Mouse (Mus musculus): ENCODE results near the gene Tnip1.
A peak's percentile ranks its signal among the peaks of the same experiment; 100 is the strongest.

Gene Tnip1

DNA sequence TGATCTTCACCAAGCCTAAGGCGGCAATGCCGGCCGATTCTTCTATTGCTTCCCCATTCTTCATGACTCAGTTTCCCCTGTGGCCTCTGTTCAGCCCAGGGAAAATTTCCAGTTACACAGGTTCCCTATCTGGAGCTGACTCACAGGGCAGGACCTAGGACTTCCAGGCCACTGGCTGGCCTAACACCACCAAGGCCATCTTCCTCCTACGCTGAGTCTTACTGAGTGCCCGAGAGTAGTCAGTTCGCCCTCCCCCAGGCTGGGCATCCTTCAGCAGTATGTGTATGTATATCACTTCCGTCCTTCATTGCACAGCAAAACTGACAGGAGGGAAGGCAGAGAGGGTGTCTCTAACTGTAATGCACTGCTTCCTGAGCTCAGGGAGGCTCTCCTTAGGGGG is 28.5 kb downstream of the Tnip1 start:
- DNase-seq (ENCODE audit: low spot score in 2 of 2) = no peak

DNA sequence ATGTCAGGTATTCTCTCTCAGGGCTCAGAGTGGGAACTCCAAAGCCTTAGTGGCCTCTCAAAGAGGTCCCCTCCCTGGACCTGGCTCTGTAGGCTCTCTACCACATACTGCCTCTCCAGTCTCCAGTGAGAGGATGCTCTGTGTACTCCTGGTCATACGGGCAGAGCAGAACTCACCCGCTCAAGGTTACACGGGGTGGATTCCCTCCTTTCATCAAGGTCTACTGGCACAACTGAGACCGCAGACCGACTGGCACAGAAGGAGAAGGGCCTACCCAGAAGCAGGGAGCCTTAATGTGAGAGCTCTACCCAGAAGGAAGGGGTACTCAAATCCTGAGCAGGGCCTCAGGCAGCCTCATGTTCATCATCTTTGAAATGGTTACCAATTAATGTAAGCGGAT is 30.2 kb downstream of the Tnip1 start:
- no peak for DNase-seq (ENCODE audit: low spot score in 2 of 2)

DNA sequence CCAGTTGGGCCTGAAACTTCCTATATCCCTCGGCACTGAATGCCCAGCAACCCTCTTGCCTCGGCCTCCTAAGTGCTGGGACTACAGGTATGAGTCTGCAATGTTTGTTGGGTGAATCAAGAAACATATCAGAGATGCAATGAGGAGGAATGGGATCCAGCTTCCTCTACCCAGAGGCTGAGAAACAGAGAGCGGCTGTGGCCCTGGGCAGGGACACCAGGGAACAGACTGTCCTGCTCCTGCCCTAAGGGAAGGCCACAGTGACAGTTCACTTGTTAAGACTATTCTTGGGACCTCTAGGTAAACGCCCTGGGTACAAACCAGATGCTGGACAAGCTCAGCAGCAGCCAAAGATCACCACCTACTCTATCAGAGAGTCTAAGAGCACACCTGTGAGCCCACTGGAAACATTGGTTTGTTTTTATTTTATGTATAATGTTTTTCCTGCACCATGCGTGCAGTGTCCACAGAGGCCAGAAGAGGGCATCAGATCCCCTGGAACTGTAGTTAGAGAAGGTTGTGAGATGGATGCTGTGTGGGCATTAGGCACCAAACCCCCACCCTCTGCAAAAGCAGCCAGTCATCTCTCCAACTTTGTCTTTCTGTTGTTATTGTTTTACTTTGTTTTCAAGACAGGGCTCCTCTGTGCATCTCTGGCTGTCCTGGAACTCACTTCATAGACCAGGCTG is 31.2 kb downstream of the Tnip1 start:
- DNase-seq (ENCODE audit: low spot score in 2 of 2) = peak in 1 of 2 experiments; percentile 49

DNA sequence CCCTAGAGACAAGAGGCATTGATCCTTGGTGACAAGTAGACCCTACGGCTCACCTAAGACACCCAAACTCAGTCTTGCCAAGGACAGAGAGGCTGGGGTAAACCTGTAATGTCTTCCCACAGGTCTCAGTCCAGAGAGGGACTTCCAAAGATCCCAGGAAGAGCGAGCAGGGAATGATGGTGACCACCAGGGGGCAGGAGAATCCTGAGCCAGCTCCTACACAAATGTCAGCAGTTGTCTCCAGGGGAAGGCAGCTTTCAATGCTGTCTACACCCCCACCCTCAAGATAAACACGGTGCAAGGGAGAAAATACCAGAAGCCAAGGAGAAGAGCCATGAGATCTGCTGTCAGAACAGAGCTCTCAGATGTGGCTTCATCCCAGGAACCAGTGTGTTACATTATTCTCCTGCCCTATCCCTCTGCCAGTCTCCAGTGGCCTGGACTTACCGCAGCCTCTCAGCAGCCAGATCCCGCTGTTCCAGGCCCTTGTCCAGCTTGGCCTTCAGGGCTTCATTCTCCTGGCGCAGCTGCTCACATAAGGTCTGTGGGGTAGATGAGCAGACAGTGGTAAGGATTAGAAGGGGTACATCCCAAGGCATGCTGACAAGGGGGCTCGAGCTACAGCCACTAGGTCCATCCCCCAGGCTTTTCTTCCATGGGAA is 32.3 kb downstream of the Tnip1 start:
- no peak for DNase-seq (ENCODE audit: low spot score in 2 of 2)

DNA sequence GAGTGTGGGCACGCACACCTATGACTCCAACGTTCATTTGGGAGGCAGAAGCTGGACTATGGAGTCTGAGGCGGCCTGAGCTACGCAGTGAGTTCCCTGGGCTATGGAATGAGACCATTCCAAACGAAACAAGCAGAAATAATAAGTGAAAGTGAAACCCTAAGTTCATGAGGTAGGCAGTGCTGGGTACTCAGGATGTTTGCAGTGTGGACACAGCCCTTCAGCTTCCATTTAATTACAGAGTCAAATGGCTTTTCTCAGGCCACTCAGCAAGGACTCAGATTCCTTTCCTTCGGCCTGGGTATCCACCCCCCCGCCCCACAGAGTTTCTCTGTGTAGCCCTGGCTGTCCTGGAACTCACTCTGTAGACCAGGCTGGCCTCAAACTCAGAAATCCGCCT is 33.0 kb downstream of the Tnip1 start:
- DNase-seq (ENCODE audit: low spot score in 2 of 2) = no peak

DNA sequence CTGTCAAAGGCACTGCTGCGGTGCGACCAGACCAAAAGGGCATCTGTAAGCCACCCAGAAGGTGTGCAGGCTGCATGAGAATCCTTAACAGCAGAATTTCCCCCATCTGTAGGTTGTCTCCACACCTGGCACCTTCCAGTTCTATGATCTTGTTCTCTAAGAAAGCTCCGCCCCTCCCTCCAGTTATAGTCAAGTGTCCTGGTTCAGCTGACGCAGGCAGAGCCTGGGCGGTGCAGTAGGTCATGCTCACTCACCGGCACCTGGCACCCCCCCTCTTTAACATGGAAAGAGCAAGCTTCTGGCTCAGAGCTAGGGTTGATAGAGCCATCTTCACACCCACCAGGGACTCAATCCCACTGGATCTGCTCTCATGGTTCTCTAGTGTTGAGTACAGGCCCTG is 33.4 kb downstream of the Tnip1 start:
- no peak for DNase-seq (ENCODE audit: low spot score in 2 of 2)

DNA sequence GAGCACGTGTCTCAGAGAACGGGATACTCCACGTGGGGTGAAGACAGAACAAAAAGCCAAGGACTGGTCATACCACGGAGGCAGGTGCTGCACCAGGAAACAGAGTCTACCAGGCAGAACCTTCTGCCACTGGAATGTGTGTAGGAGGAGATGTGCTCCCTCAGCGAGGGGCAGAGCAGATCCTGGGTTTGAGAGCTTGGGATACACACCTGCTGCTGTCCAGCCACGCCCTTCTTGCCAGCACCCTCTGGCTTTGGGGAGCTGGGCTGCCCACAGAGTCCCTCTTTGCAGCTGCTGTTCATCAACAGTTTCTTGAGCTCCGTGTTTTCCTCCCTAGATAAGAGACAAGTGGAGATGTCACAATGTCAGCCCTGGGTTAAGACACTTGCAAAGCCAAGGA is 33.8 kb downstream of the Tnip1 start:
- no peak for DNase-seq (ENCODE audit: low spot score in 2 of 2)

DNA sequence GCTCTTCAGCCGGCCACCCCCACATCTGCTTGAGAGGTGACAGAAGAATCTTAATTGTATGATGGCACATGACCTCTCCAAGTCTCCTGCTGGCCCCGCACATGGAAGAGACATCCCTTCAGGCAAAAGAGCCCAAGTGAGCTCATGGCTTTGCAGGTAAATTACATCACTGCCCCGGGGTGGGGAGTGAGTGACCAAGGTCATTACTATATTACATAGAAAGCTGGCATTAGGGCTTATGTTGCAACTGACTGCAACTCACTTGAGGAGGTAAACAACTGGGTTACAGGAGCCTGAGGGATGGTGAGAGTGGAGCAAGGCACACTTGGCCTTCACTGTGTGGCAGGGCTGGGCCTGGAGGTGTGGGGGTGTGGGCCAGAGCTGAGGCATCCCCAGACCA is 34.5 kb downstream of the Tnip1 start:
- DNase-seq (ENCODE audit: low spot score in 2 of 2) = no peak

DNA sequence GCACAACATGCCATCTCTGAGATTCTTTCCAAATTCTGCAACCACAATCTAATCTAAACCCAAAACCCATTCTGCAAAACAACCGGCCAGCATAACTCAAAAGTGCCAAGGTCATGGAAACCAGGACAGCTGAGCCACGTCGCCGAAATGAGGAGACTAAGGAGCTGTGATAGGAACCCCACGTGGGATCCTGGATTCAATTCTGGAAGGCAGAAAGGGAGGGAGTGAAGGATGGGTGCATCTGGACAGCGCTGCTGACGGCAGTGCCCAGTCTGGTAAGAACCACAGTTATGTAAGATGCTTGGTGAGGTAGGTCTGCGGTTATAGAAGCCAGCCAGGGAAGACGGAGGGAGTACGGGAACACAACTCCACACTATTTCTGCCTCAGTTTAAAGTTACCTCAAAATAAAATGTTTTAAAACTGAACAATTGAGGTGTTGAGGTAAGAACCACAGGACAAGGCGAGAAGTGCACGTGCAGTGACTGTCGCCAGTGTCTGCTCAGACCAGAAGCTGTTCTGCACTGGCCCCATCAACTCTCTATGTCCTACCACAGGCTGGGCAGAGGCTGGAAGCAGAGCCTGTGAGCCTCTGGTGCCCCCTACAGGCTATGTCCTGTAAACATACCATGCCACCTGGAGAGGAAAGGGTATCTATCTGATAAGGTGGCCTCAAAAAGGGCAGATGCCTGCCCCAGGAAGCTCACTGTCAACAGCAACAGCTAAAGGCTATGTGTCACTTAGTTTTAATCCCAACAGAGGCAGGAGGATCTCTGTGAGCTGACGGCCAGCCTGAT is 35.2 kb downstream of the Tnip1 start:
- peak in 1 of 2 experiments; percentile 33 for DNase-seq (ENCODE audit: low spot score in 2 of 2)

DNA sequence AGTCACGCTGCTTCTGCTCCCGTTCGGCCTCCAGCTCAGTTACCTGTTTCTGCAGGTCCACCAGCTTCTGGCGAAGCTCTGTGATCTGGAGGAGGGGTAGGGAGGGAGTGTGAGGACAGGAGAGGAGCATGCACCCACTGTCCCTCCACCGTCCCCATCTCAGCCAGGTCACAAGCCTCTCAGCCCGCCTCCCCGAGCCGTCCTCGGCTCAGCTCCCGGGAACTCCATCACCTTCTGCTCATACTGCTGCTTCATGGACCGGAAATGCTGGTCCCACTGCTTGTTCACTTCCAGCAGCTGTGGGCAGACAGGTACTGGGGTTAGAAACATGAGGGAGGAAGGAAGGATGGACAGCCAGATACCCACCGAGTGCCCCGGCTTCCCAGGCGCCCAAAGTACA is 38.6 kb downstream of the Tnip1 start:
- DNase-seq (ENCODE audit: low spot score in 2 of 2) = no peak

DNA sequence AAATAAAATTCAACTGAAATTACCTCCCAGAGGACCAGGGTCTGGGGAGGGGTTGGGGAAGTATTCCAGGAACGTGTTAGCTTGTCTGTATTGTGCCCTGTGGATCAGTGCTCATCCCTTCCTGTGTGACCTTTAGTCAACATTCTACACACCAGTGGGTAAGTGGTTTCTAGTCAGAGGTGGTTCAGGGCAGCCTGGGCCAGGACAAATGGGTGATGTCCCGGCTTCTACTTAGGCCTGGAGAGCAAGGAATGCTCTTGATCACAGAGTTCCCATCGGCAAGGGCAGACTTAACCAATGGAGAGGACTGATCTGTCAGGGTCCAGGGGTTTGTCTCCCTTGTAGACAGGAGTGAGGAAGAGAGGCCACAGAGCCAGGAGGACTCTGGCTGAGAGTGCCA is 40.2 kb downstream of the Tnip1 start:
- DNase-seq (ENCODE audit: low spot score in 2 of 2) = no peak

DNA sequence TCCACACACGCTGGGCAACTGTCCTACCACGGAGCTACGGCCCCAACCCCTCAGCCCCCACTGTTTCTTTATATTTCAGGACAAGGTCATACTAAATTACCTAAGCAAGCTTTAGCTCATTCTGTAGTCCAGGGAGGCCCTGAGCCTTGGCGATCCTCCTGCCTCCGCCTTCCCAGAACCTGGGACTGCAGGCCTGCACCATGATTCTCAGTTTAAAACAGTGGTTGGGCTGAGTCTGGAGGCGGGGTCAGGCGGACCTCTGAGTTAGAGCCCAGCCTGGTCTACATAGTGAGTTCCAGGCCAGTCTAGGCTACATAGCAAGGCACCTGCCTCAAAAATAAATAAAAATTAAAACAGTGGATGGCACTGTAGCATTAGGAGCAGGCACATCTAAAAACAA is 40.9 kb downstream of the Tnip1 start:
- no peak for DNase-seq (ENCODE audit: low spot score in 2 of 2)

DNA sequence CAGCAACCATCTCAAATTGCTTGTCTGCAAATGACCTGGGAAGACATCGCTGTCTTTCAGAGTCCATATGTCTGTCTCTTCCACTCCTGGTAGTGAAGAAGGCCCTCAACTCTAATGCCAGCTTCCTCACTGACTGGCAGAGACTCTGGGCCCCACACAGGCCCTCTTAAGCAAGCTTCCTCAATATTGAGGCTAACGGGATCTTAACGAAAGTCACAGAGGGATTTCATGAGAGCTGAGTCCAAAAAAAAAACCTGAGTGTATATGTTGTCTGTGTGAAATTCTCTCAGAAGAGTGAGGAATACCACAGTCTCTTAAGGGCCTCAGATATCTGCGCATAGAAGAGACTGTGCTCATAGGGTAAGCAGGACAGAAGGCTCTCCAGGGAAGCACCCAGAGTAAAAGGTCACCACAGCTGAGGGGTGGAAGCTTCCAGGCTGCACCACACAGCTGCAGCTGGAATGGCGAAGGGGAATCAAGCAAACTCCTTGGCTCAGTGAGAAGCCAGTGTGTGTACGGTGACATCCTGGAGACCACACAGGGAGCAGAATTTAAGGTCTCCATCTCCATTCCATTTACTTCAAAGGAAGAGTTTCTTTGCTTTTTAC is 41.6 kb downstream of the Tnip1 start:
- DNase-seq (ENCODE audit: low spot score in 2 of 2) = no peak

DNA sequence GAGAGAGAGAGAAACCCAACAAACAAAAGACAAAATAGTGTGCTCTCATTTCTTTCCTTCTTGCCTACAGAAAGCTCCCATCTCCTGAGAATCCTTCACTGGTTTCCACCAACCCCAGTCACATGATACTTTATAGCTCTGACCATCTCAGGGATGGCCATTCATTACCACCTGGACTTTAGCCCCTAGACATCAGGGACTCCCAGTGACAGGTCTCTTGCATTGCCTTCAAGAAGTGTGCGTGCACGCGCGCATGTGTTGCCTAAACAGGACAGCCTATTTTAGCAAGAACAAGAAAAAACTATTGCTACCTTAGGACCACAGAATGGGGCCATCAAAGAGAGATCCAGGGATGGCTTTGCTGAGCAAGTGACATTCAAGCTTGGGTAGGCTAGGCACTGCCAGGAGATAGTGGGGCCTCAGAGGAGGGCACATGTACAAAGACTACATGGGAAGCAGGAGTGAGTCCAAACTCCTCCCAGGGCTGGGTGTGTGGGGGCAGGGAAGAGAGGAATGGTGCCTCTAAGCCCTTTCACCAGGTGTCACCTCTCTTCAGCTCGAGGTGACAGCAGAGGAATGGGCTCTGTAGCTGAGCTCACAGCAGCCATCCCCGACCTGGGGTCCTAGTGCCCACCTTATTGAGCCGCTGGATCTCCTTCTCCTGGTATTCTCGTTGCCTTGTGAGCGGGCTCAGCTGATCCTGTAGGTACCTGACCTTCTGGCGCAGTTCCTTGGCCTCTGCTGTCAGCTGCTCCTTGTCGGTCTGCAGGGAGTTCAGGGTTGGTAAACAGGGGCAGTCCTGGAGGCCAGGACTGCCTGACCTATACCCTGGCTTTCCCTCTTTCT is 42.4 kb downstream of the Tnip1 start:
- DNase-seq (ENCODE audit: low spot score in 2 of 2) = no peak

DNA sequence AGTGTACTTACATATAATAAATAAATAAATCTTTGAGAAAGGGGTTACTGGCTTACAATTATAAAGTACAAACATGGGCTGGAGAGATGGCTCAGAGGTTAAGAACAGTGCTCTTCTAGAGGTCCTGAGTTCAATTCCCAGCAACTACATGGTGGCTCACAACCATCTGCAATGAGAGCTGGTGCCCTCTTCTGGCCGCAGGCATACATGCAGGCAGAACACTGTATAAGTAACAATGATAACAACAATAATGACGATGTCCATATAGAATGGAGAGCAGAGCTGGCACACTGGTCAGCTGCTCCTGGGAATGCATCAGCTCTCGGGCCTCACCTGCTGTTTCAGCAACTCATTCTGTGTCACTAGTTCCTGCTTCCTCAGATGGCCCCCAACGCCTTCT is 44.4 kb downstream of the Tnip1 start:
- DNase-seq (ENCODE audit: low spot score in 2 of 2) = no peak

DNA sequence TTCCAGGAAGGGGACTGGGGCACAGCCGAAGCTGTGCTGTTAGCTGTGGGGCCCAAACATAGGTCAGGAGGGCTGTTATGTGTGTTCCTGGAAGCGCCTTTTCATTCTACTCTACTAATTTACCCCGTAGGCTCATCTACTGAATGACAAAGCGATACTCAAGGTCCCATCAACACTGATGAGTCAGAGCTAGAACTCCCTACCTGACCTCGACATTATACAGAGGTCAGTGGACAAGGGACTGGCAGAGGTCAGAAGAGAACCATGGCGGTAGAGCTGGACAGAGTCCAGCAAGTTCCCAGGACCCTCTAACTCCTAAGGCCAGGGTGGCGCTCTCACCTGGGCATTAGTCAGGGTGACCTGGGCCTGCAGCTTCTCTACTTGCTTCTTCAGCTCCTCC is 45.3 kb downstream of the Tnip1 start:
- no peak for DNase-seq (ENCODE audit: low spot score in 2 of 2)

DNA sequence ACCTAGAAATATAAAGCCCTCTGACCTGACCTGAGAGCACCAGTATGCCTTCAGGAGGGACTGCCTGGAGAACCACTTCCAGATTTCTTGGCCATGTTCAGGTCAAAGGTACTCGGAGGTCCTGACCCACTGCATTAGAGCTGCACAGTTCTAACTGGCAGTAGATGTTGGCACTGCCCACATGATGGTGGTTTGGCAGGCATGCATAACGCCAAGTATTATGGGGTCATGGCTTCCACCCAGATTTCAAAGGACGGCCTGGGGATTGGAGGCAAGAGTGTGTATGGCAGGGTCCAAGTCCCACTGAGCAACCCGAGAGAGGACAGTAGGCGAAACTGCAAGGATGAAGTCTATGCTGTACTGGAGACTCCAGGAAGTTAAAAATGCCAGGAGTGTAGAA is 48.9 kb downstream of the Tnip1 start:
- no peak for DNase-seq (ENCODE audit: low spot score in 2 of 2)

DNA sequence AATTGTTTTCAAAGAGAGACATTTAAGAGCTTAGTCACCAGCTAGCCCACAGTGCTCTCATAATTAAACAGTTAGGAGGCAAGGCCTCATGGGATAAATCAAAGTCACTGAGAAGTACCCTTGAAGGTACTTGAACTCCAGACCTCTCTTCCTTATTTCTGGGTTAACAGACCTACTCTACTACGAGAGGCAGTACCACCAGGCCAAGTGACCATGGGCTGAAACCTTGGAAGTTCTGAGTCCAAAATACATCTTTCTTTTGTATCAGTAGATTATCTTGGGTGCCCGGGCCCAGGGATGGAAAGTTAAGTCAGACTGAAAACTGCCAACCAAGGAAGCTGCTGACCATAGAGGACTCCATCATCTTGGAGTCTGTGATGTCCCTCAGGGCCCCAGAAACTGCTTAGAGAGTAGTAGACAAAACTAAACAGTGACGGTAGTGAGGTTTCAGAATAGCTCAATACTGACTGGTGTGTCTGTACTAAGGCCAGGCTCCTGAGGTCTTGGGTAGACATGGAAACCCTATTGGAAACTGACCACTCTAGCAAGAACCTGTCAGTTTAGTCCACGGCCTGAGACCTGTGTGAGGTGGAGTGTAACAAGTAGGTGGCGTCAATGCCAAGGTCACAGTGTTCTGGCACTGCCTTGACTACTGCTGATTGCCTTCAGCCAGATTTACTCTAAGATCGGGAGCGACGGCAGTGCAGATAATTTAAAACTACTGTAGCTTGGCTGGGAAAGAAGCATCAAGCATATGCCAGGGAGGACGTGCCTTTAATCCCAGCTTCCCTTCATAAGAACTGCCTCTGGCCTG is 50.0 kb downstream of the Tnip1 start:
- no peak for DNase-seq (ENCODE audit: low spot score in 2 of 2)

DNA sequence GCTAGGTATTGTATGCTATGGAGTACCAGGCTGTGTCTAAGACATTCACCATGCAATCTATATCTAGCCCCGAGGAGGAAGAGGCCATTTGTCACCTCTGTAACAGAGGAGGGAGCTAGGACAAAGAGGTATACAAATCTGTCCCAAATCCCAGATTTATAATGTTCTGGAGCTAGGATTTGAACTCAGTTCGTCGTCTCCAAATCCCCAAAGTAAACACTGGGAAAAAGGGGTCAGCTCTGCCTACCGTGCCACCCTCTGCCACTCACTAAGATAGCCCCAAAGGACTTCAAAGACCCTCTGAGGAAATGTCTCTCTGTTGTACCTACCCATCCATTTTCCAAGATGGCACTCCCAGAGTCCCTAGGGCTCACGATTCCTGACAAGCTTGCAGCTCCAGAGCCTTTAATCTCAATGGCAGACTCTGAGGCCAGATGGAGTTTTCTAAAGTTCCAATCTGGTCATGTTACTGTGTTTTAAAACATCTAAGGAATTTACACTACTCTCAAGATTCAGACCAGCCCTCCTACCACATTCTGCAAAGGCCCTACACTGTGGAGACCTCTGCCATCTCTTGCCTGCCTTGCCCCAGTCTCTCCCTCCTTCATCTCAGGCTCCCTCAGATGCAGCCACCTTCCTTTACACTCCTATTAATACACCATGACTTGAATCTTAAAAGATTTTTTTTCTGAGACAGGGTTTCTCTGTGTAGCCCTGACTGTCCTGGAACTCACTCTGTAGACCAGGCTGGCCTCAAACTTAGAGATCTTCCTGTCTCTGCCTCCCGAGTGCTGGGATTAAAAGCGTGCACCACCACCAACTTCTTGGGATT is 50.8 kb downstream of the Tnip1 start:
- DNase-seq (ENCODE audit: low spot score in 2 of 2) = no peak

DNA sequence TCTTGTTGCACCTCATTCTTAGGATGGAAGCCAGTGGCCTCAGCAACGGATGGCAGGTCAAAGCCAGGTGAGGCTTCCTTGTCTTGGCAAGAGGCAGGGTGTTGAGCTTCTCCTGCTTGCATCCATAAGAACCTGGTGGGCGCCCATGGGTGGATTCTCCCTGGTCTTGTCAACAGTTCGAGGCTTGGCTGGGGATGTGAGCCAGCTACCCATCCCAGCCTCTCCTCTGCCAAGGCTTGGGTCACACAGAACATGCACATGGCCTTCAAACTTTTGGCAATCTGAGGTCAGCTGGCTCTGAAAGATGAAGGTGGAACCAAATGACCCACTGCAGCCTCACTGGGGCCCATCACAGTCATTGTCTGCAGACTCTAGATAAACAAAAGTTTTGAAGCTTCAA is 51.5 kb downstream of the Tnip1 start:
- DNase-seq (ENCODE audit: low spot score in 2 of 2) = no peak

Measured in urinary bladder, adult 18-20 months (tissue).